Mouse (Mus musculus): ENCODE data around the gene Selp. TPM values are rescaled to one million over a fixed set of nuclear protein-coding genes. Genes with fewer than 3 reads are reported as not detected.

Selp gene
- polyA plus RNA-seq, 1 experiment from 2014 or later = 0.38 TPM

DNA sequence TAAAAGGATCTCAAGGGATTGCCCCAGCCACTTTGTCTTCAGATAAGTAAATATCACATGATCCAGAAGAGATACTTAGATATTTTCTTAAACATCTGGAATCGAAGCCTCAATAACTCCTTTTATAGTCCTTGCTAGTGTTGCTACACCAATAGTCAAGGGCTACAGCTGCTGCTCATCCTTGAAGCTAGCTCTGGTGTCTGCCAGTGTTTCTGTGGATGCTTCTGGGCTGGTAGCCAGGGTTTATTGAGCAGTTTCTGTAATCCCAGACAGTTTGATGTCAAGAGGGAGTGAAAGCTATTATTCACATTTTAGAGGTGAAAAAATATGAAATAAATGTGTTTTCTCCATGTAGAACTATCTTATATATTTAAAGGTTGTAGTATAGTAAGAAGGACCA lies 17.5 kb downstream of the Selp start:
- Histone ChIP-seq H3K9ac (ENCODE audit: low read length) (no peak overlapping the region), H3K27ac (ENCODE audit: low read length) (no peak overlapping the region), H3K36me3 (ENCODE audit: control insufficient read depth, insufficient read depth) (no peaks in the 10 kb centered on the region), H3K4me1 (ENCODE audit: control insufficient read depth, insufficient read depth, low read length) (peaks cover 2% of the 10 kb centered on the region; the same call in 1 of the 2 replicates), H3K4me2 (ENCODE audit: low read depth, low read length) (no peak overlapping the region), H3K4me3 (ENCODE audit: low read length) (no peak overlapping the region), H3K9me3 (replicated peaks; ENCODE audit: control insufficient read depth, low read length) (no peaks in the 10 kb centered on the region; the same call in 1 of the 2 replicates), H3K27me3 (ENCODE audit: control insufficient read depth, insufficient read depth, low read length) (no peaks in the 10 kb centered on the region)
- WGBS = 74% methylated on average over 1 of the region's 1 CpGs
- no peak for ATAC-seq (replicated peaks; ENCODE audit: extremely low read depth, insufficient read depth, low FRiP score)

DNA sequence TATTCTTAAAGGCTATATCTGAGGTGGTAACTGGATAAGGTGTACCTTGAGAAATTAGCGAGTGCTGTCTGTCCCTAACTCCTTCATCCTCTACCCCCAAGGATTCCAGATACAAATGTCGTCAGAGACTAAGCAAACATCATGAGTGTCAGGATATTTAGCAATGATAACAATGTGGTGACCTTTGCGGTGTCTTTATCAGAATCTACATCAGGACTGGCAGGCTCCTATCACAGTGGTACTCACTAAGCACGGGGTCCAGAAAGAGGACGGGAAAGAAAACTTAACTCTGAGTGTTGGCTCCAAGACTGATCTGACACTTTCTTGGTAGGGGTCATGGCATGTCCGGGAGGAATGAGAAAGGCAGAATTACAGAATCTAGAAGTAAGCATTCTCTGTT lies 19.0 kb downstream of the Selp start:
- H3K4me2 ChIP-seq (ENCODE audit: low read depth, low read length) = no peak overlapping the region
- H3K9ac ChIP-seq (ENCODE audit: low read length) = no peak overlapping the region
- ATAC-seq (replicated peaks; ENCODE audit: extremely low read depth, insufficient read depth, low FRiP score) = no peak
- peaks cover 2% of the 10 kb centered on the region; the same call in 1 of the 2 replicates for H3K4me1 ChIP-seq (ENCODE audit: control insufficient read depth, insufficient read depth, low read length)
- H3K27ac ChIP-seq (ENCODE audit: low read length) = no peak overlapping the region
- WGBS = 59% methylated on average over 6 of the region's 6 CpGs
- no peaks in the 10 kb centered on the region for H3K36me3 ChIP-seq (ENCODE audit: control insufficient read depth, insufficient read depth)
- H3K9me3 ChIP-seq (replicated peaks; ENCODE audit: control insufficient read depth, low read length) = no peaks in the 10 kb centered on the region
- no peaks in the 10 kb centered on the region for H3K27me3 ChIP-seq (ENCODE audit: control insufficient read depth, insufficient read depth, low read length)
- no peak overlapping the region for H3K4me3 ChIP-seq (ENCODE audit: low read length)

DNA sequence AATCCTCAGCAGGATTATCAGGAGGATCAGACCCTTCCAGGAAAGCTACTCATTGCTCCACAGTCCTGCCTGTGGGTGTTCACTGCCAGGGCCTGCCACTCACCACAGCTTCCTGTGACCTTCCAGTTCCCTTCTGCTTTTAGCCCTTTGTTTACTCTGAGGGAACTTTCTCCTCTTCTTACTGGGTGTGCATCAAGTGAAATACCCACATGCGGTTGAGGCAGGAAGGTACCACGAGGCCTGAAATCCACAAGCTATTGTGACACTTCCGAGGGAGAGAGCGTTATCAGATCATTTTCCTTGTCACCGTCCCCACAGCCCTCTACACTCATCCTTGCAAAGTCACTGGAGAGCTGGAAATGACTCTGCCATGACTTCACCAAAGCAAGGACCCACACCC lies 20.3 kb downstream of the Selp start:
- no peaks in the 10 kb centered on the region for H3K36me3 ChIP-seq (ENCODE audit: control insufficient read depth, insufficient read depth)
- 0 out of 2 replicates have a peak, but pooled peaks have one; percentile 9 for ATAC-seq (replicated peaks; ENCODE audit: extremely low read depth, insufficient read depth, low FRiP score)

DNA sequence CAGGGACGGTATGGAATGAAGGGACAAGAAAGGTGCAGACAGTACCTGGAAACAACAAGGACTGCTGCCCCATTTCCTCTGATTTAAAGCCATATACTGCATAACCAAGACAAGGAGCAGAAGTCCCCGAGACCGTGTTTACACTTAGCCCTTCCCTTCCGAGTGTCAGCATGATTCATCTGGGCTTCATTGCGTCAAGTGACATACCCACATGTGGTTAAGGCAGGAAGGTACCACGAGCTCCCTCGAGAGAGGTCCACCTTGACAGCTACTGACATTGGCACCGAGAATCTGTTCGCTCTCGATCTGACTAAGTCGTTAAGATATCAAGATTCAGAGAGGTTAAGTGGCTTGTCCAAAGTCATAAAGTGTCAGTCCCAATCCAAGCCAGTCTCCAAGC lies 20.9 kb downstream of the Selp start:
- Histone ChIP-seq H3K9me3 (replicated peaks; ENCODE audit: control insufficient read depth, low read length) (no peaks in the 10 kb centered on the region), H3K9ac (ENCODE audit: low read length) (no peak overlapping the region), H3K27ac (ENCODE audit: low read length) (no peak overlapping the region), H3K4me1 (ENCODE audit: control insufficient read depth, insufficient read depth, low read length) (peaks cover 2% of the 10 kb centered on the region; the same call in 1 of the 2 replicates), H3K27me3 (ENCODE audit: control insufficient read depth, insufficient read depth, low read length) (no peaks in the 10 kb centered on the region), H3K36me3 (ENCODE audit: control insufficient read depth, insufficient read depth) (no peaks in the 10 kb centered on the region), H3K4me2 (ENCODE audit: low read depth, low read length) (no peak overlapping the region), H3K4me3 (ENCODE audit: low read length) (no peak overlapping the region)
- ATAC-seq (replicated peaks; ENCODE audit: extremely low read depth, insufficient read depth, low FRiP score) = no peak
- 38% methylated on average over 11 of the region's 11 CpGs for WGBS

More for the DNA sequence above, 20.3 kb downstream of the Selp start:
- Histone ChIP-seq H3K4me2 (ENCODE audit: low read depth, low read length) (no peak overlapping the region), H3K27ac (ENCODE audit: low read length) (no peak overlapping the region), H3K9ac (ENCODE audit: low read length) (no peak overlapping the region), H3K4me1 (ENCODE audit: control insufficient read depth, insufficient read depth, low read length) (peaks cover 2% of the 10 kb centered on the region; the same call in 1 of the 2 replicates), H3K9me3 (replicated peaks; ENCODE audit: control insufficient read depth, low read length) (no peaks in the 10 kb centered on the region), H3K27me3 (ENCODE audit: control insufficient read depth, insufficient read depth, low read length) (no peaks in the 10 kb centered on the region), H3K4me3 (ENCODE audit: low read length) (no peak overlapping the region)
- WGBS = 25% methylated on average over 5 of the region's 5 CpGs

DNA sequence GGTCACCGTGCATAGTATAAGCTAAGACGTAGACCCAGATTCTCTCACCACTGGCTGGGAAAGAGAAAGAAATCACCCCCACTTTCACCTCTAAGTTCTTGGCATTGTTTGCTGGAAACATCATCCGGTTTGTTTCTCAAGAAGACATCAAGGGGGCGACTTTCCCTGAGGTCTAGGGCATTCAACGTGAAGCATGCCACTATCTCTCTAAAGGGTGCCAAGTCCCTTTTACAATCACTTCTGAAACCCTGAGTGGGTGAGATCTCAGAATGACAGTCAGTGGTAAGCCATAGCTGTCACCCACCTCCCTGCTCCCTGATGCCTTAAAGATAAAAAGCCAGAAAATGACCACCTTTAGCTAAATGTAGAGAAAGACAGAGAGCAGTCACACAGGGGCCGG lies 21.6 kb downstream of the Selp start:
- no peaks in the 10 kb centered on the region for H3K9me3 ChIP-seq (replicated peaks; ENCODE audit: control insufficient read depth, low read length)
- no peaks in the 10 kb centered on the region for H3K36me3 ChIP-seq (ENCODE audit: control insufficient read depth, insufficient read depth)
- no peak overlapping the region for H3K4me2 ChIP-seq (ENCODE audit: low read depth, low read length)
- H3K4me1 ChIP-seq (ENCODE audit: control insufficient read depth, insufficient read depth, low read length) = peaks cover 2% of the 10 kb centered on the region; the same call in 1 of the 2 replicates
- no peaks in the 10 kb centered on the region for H3K27me3 ChIP-seq (ENCODE audit: control insufficient read depth, insufficient read depth, low read length)
- no peak overlapping the region for H3K4me3 ChIP-seq (ENCODE audit: low read length)
- 56% methylated on average over 6 of the region's 6 CpGs for WGBS
- no peak for ATAC-seq (replicated peaks; ENCODE audit: extremely low read depth, insufficient read depth, low FRiP score)
- no peak overlapping the region for H3K27ac ChIP-seq (ENCODE audit: low read length)
- no peak overlapping the region for H3K9ac ChIP-seq (ENCODE audit: low read length)

DNA sequence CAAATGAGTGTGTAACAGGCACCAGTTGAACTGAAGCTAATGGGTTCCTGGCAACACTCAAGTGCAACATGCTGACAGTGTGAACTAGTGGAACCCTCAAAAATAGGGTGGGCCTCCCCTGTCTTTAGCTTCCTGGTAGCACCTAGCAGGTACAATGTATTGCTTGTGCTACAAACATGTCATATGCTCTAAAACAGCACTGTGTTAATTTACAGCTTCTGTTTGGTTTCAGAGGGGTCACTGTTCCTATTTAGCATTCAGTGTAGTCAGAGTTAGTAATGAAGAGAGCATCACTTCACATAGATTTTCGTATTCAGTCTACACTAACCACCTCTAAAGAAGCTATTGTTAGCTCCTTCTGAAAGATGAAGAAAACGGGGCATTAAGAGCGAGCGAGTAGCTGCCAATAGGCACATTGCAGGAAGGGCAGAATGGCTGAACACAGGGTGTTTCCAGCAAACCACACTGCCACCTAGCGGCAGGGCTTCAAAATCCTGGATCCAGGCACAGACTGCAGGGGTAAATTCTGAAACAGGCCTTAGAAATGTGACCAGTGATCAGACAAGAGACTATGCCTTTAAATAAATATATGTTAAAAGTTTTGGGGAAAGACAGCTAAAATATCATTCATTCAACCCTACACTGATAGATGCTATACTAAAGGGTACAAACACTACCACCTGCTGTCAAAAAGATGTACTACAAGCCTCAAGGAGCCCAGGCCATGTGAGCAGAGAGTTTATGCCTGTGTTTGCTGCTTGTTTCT lies 23.5 kb downstream of the Selp start:
- 4% methylated on average over 5 of the region's 5 CpGs for WGBS
- H3K27ac ChIP-seq (ENCODE audit: low read length) = no peak overlapping the region
- H3K4me3 ChIP-seq (ENCODE audit: low read length) = no peak overlapping the region
- ATAC-seq (replicated peaks; ENCODE audit: extremely low read depth, insufficient read depth, low FRiP score) = peak; percentile 63; the same call in 1 of the 2 replicates
- no peaks in the 10 kb centered on the region for H3K27me3 ChIP-seq (ENCODE audit: control insufficient read depth, insufficient read depth, low read length)
- H3K36me3 ChIP-seq (ENCODE audit: control insufficient read depth, insufficient read depth) = no peaks in the 10 kb centered on the region
- H3K9ac ChIP-seq (ENCODE audit: low read length) = no peak overlapping the region
- peak overlapping the region; percentile 10; the same call in 1 of the 2 replicates for H3K4me2 ChIP-seq (ENCODE audit: low read depth, low read length)
- peaks cover 2% of the 10 kb centered on the region; the same call in 1 of the 2 replicates for H3K4me1 ChIP-seq (ENCODE audit: control insufficient read depth, insufficient read depth, low read length)
- no peaks in the 10 kb centered on the region for H3K9me3 ChIP-seq (replicated peaks; ENCODE audit: control insufficient read depth, low read length)

DNA sequence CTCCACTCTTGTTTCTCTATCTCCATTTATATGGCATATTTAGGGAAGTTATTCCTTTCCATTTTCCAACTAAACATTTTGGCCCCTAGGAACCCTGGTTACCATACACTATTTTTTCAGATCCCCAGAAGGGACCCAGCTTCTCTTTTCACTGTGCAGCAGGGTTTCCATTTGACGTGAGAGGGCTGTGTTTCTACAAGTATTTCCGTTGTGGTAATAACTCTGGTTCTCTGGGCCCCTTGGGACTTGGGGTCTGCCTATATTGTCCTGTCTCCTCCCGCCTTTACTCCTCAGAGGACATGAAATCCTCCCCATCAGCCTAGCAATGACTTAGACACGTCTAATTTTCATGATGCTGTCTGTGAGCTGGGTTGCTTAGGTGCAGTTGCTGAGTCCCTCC lies 24.4 kb downstream of the Selp start:
- H3K9ac ChIP-seq (ENCODE audit: low read length) = no peak overlapping the region
- no peak overlapping the region for H3K4me3 ChIP-seq (ENCODE audit: low read length)
- no peak overlapping the region for H3K4me2 ChIP-seq (ENCODE audit: low read depth, low read length)
- H3K4me1 ChIP-seq (ENCODE audit: control insufficient read depth, insufficient read depth, low read length) = peaks cover 2% of the 10 kb centered on the region; the same call in 1 of the 2 replicates
- H3K27ac ChIP-seq (ENCODE audit: low read length) = no peak overlapping the region
- H3K9me3 ChIP-seq (replicated peaks; ENCODE audit: control insufficient read depth, low read length) = no peaks in the 10 kb centered on the region
- H3K27me3 ChIP-seq (ENCODE audit: control insufficient read depth, insufficient read depth, low read length) = no peaks in the 10 kb centered on the region
- H3K36me3 ChIP-seq (ENCODE audit: control insufficient read depth, insufficient read depth) = no peaks in the 10 kb centered on the region
- WGBS = 54% methylated on average over 4 of the region's 4 CpGs
- ATAC-seq (replicated peaks; ENCODE audit: extremely low read depth, insufficient read depth, low FRiP score) = no peak

DNA sequence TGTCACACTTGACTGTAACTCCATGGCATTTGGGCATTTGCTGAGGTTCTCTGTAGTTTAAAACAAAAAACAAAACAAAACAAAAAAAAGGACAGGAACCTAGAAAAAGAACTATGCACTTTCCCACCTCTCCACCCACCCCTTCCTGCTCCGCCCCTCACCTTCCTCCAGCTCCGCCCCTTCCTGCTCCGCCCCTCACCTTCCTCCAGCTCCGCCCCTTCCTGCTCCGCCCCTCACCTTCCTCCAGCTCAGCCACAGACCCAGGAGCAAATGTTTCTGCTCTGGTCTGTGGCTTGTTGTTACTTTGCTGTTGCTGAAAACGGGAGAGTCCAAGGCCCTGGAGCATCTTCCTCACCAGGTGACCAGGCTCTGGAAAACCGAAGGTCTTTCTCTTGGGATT lies 34.0 kb downstream of the Selp start:
- Histone ChIP-seq H3K4me1 (ENCODE audit: control insufficient read depth, insufficient read depth, low read length) (no peaks in the 10 kb centered on the region), H3K27ac (ENCODE audit: low read length) (no peak overlapping the region), H3K4me2 (ENCODE audit: low read depth, low read length) (no peak overlapping the region), H3K27me3 (ENCODE audit: control insufficient read depth, insufficient read depth, low read length) (no peaks in the 10 kb centered on the region), H3K36me3 (ENCODE audit: control insufficient read depth, insufficient read depth) (no peaks in the 10 kb centered on the region), H3K9me3 (replicated peaks; ENCODE audit: control insufficient read depth, low read length) (no peaks in the 10 kb centered on the region), H3K9ac (ENCODE audit: low read length) (no peak overlapping the region), H3K4me3 (ENCODE audit: low read length) (no peak overlapping the region)
- no peak for ATAC-seq (replicated peaks; ENCODE audit: extremely low read depth, insufficient read depth, low FRiP score)
- 89% methylated on average over 7 of the region's 7 CpGs for WGBS

DNA sequence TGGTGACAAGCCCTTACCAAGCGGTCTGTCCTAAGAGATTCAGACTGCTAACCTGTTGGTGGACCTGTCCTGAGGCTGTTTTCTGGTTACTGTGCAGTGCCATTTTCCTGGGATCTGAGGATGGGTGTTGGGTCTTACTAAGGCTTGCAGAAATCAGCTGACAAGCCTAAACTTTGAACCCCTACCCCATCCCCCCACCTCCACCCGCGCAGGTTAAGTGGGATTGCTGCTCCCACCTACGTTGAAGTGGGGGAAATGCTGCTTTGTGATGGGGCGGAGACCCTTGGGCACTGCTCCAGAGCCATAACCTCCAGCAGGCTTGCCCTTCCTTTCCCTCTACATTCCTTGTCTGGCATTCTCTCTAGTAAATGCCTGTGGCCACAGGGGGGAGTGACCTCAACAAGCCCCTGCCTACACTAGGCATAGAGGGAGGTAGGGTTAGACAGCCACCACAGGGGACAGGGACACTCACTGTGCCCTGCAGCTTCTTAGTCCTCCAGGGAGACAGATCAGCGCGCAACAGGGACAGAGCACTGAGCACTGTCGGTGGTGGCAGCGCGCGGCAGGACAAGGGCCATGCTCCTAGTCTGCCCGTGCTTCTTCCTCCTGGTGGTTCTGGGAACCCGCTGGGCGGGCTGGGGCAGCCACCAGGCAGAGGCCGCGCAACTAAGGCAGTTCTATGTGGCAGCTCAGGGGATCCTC lies 36.5 kb downstream of the Selp start, which contains the start of gene F5:
Gene F5, plus strand, starts transcription at position 452 of the 702 bp plus-strand sequence.
- ATAC-seq (replicated peaks; ENCODE audit: extremely low read depth, insufficient read depth, low FRiP score) = no peak; the same call in 1 of the 2 replicates
- no peaks in the 10 kb centered on the region for H3K36me3 ChIP-seq (ENCODE audit: control insufficient read depth, insufficient read depth)
- WGBS = 11% methylated on average over 15 of the region's 16 CpGs
- no peaks in the 10 kb centered on the region; the same call in 1 of the 2 replicates for H3K27me3 ChIP-seq (ENCODE audit: control insufficient read depth, insufficient read depth, low read length)
- H3K4me3 ChIP-seq (ENCODE audit: low read length) = 0 out of 2 replicates have a peak within 1 kb of the TSS, but pooled peaks have one; percentile 2
- H3K27ac ChIP-seq (ENCODE audit: low read length) = no peak within 1 kb of the TSS
- no peak within 1 kb of the TSS; the same call in 1 of the 2 replicates for H3K9ac ChIP-seq (ENCODE audit: low read length)
- no peaks in the 10 kb centered on the region for H3K4me1 ChIP-seq (ENCODE audit: control insufficient read depth, insufficient read depth, low read length)
- H3K9me3 ChIP-seq (replicated peaks; ENCODE audit: control insufficient read depth, low read length) = no peaks in the 10 kb centered on the region
- H3K4me2 ChIP-seq (ENCODE audit: low read depth, low read length) = peak within 1 kb of the TSS; percentile 29
